Mouse (Mus musculus): ENCODE measurements at regions not wholly inside any gene's neighbourhood (a gene's known extent, or its start where the extent isn't known, plus 50 kb on each side); places are given as distances from the start of the nearest gene placed in this dataset.

GRCm38 (mm10) chr10:44997184-44997905 lies 69.7 kb upstream of the Prep start:
- no peak for TF ChIP-seq POLR2A (IDR thresholded peaks at IDR 0.05; ENCODE audit: control insufficient read depth, low read depth, low read length)
- no peak for TF ChIP-seq CTCF (IDR thresholded peaks at IDR 0.05; ENCODE audit: control insufficient read depth, insufficient read depth, insufficient replicate concordance, low read depth, low read length)

Measured in testis, adult 2 months (tissue).